Mouse (Mus musculus) E14TG2a.4 (cell line): ENCODE data around the gene Rpl5.

Source experiments
- CTCF ChIP-seq: conservative IDR thresholded peaks from 2 replicates; pipeline ENCODE4 v1.5.1; 2014; ENCODE audit warnings: low read length
- NANOG ChIP-seq: IDR thresholded peaks from 2 replicates; pipeline ENCODE4 v1.6.1; 2014; ENCODE audit warnings: borderline replicate concordance, low read length, mixed read lengths
- POU5F1 ChIP-seq: IDR thresholded peaks from 2 replicates; pipeline ENCODE4 v1.6.1; 2014; ENCODE audit warnings: low read length, borderline replicate concordance

DNA sequence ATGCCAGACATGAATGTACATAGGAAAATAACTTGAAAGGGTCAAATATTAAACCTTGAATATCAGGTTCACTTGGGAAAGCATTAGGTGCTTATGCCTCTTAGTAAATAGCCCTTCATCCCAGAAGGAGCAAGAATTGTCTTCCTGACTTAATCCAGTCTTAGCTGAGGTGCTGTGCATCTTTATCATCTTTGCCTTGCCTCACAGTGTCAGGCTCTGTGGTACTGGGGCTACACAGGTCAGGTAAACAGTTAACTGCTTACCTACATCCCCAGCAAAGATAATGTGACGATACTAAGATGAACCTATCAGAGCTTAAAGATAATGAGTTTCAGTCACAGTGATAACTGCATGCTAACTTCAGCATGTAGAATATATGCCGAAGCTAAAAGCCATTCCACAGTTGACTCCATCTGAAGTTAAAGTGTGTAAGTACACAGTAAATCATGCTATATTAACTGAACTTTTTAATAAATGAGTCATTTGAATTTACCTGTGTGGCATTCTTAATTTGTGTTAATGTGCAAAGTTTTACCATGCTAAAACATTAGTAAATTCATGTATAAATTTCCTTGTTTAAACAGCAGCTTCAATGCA is 8.3 kb downstream of the Rpl5 start:
- TF ChIP-seq CTCF (no peak), POU5F1 (no peak), NANOG (no peak)
